Mouse (Mus musculus) gastrocnemius, postnatal 4 days (tissue): ENCODE measurements at regions not wholly inside any gene's neighbourhood (a gene's known extent, or its start where the extent isn't known, plus 50 kb on each side); places are given as distances from the start of the nearest gene placed in this dataset.

ENCODE experiments used
- DNase-seq, 2 experiments: peaks; one replicate each; pipeline ENCODE4 v3.0.0; 2021 to 2022; ENCODE audit warnings: low spot score in 2 of 2, mixed read lengths in 2 of 2

GRCm38 (mm10) chr1:19754346-19754745 lies 545.6 kb downstream of the Tfap2b start:
- DNase-seq = no peak

GRCm38 (mm10) chr1:19757921-19758436 lies 549.3 kb downstream of the Tfap2b start:
- no peak for DNase-seq

GRCm38 (mm10) chr1:19766879-19767278 lies 558.2 kb downstream of the Tfap2b start:
- DNase-seq = no peak

GRCm38 (mm10) chr1:19772266-19772665 lies 563.6 kb downstream of the Tfap2b start:
- DNase-seq = no peak

GRCm38 (mm10) chr1:19774502-19774901 lies 565.8 kb downstream of the Tfap2b start:
- no peak for DNase-seq

GRCm38 (mm10) chr1:19777542-19777941 lies 568.8 kb downstream of the Tfap2b start:
- no peak for DNase-seq

GRCm38 (mm10) chr1:19786971-19787370 lies 578.3 kb downstream of the Tfap2b start:
- no peak for DNase-seq

- DNase-seq = no peak
These were observed 585.4 kb downstream of the Tfap2b start for GRCm38 (mm10) chr1:19794124-19794523.

- no peak for DNase-seq
These were observed 617.2 kb downstream of the Tfap2b start for GRCm38 (mm10) chr1:19825887-19826286.

- DNase-seq = no peak
These were observed 618.0 kb downstream of the Tfap2b start for GRCm38 (mm10) chr1:19826455-19827366.

- peak in 1 of 2 experiments; percentile 7 for DNase-seq
These were observed 641.2 kb downstream of the Tfap2b start for GRCm38 (mm10) chr1:19849918-19850317.

GRCm38 (mm10) chr1:19857250-19857649 lies 648.5 kb downstream of the Tfap2b start:
- DNase-seq = no peak

- no peak for DNase-seq
These were observed 659.8 kb downstream of the Tfap2b start for GRCm38 (mm10) chr1:19868478-19868877.

- DNase-seq = no peak
These were observed 672.5 kb downstream of the Tfap2b start for GRCm38 (mm10) chr1:19881193-19881592.

GRCm38 (mm10) chr1:19899426-19899825 lies 690.7 kb downstream of the Tfap2b start:
- no peak for DNase-seq

GRCm38 (mm10) chr1:19899889-19900310 lies 691.2 kb downstream of the Tfap2b start:
- DNase-seq = no peak

GRCm38 (mm10) chr1:19900983-19901531 lies 692.3 kb downstream of the Tfap2b start:
- DNase-seq = no peak

- no peak for DNase-seq
These were observed 703.6 kb downstream of the Tfap2b start for GRCm38 (mm10) chr1:19912194-19912846.

GRCm38 (mm10) chr1:19918762-19919161 lies 699.1 kb downstream of the Pkhd1 start:
- DNase-seq = no peak

- no peak for DNase-seq
These were observed 690.7 kb downstream of the Pkhd1 start for GRCm38 (mm10) chr1:19927192-19927591.

- no peak for DNase-seq
These were observed 690.0 kb downstream of the Pkhd1 start for GRCm38 (mm10) chr1:19927736-19928327.
